27 mouse cellular contexts compared by ENCODE assay signal in genomic region chr9:85466671-85467070, GRCm38 (mm10).
"Had no signal": no experiment of that assay in that cellular context is flagged by ENCODE, and none has a peak within 500 bp of the region (broad histone marks: within the 10 kb centered on the region; RNA-seq: fewer than 3 reads in every experiment).

No protein-coding gene starts in this region.

- H3K27me3 ChIP-seq: limb, embryonic 12.5 days; limb, embryonic 13.5 days; limb, embryonic 15.5 days; liver, embryonic 12.5 days; liver, embryonic 13.5 days; liver, embryonic 15.5 days; lung, embryonic 15.5 days; megakaryocyte, embryonic 14.5 days; midbrain, embryonic 12.5 days; midbrain, embryonic 13.5 days; midbrain, embryonic 15.5 days had no signal

- H3K36me3 ChIP-seq: limb, embryonic 10.5 days; limb, embryonic 12.5 days; limb, embryonic 13.5 days; limb, embryonic 15.5 days; liver, embryonic 12.5 days; liver, embryonic 13.5 days; liver, embryonic 15.5 days; lung, embryonic 15.5 days; midbrain, embryonic 10.5 days; midbrain, embryonic 12.5 days; midbrain, embryonic 13.5 days; midbrain, embryonic 15.5 days had no signal

- H3K4me3 ChIP-seq: left cerebral cortex, adult 2 months; limb, embryonic 10.5 days; limb, embryonic 12.5 days; limb, embryonic 13.5 days; limb, embryonic 15.5 days; liver, embryonic 12.5 days; liver, embryonic 13.5 days; liver, embryonic 15.5 days; lung, embryonic 15.5 days; megakaryocyte, embryonic 14.5 days; midbrain, embryonic 10.5 days; midbrain, embryonic 12.5 days; midbrain, embryonic 13.5 days; midbrain, embryonic 15.5 days had no signal

- H3K4me2 ChIP-seq: limb, embryonic 12.5 days; limb, embryonic 13.5 days; limb, embryonic 15.5 days; liver, embryonic 11.5 days; liver, embryonic 12.5 days; liver, embryonic 13.5 days; liver, embryonic 15.5 days; lung, embryonic 14.5 days; lung, embryonic 15.5 days; midbrain, embryonic 11.5 days; midbrain, embryonic 12.5 days; midbrain, embryonic 13.5 days; midbrain, embryonic 15.5 days had no signal

- DNase-seq: left cerebral cortex, postnatal 4 days; liver; liver, embryonic 13.5 days; liver, postnatal 0 days; lung, adult 18-20 months; lung, adult 2 months; lung, embryonic 14.5 days; lung, postnatal 10 days; lung, postnatal 14 days; lung, postnatal 36 days; lung, postnatal 4 days; midbrain, embryonic 14.5 days had no signal
